Mouse (Mus musculus) splenic B cell, adult 2 months (primary cell): Measurements from ENCODE around the gene Gm17509.
A peak's percentile ranks its signal among the peaks of the same experiment; 100 is the strongest.
"Not testable (repeated sequence)": the region's sequence is repeated elsewhere in the genome, so short reads cannot be mapped to it uniquely, and the experiment has no call there.

Source experiments
- DNase-seq: peaks from one replicate; pipeline ENCODE4 v3.0.0-alpha.2; 2011; ENCODE audit warnings: low read depth, low spot score
- H3K27me3 ChIP-seq: 2 replicates; pipeline ENCODE4 v1.6.1; 2012; ENCODE audit warnings: mild to moderate bottlenecking, low read length, moderate library complexity, mixed read lengths; ENCODE audit not compliant: control insufficient read depth, poor library complexity, insufficient read depth, severe bottlenecking
- H3K36me3 ChIP-seq: 2 replicates; pipeline ENCODE4 v1.6.1; 2012; ENCODE audit warnings: mild to moderate bottlenecking, low read length, moderate library complexity, mixed read lengths; ENCODE audit not compliant: control insufficient read depth, poor library complexity, insufficient read depth, severe bottlenecking

Gene Gm17509

DNA sequence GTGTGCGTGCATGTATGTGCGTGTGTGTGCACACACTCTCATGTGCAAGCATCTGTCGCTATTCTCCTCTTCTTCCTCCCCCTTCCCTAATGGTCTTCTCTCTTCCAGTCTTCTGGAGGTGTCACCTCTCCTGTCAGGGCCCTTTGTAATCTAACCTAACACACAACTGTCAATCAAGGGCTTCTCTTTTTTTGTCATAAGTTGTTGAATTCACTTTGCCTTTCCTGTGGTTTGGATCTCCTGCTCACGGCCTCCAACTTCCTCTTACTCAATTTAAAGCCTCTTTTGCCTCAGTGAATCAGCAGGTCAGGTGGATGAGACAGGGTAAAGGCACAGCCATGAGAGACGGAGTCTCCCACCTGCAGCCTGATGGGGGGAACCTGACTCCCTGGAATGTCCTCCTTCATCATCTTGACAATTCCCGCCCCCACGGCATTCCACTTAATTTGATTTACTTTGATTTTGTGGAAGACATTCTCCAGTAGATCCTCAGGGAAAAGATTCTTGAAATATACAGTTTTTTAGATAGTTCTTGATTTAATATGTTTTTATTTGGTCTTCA lies 27.4 kb downstream of the Gm17509 start:
- DNase-seq = peak; percentile 43
- Histone ChIP-seq H3K36me3 (no peaks in the 10 kb centered on the region), H3K27me3 (no peaks in the 10 kb centered on the region)

GRCm38 (mm10) chr13:117192161-117192560 lies 28.7 kb downstream of the Gm17509 start:
- H3K27me3 ChIP-seq = no peaks in the 10 kb centered on the region
- no peaks in the 10 kb centered on the region for H3K36me3 ChIP-seq
- DNase-seq = no peak

- DNase-seq = no peak
- Histone ChIP-seq H3K36me3 (no peaks in the 10 kb centered on the region), H3K27me3 (no peaks in the 10 kb centered on the region)
Observed at GRCm38 (mm10) chr13:117185329-117185728, 35.5 kb downstream of the Gm17509 start.

- no peaks in the 10 kb centered on the region for H3K27me3 ChIP-seq
- H3K36me3 ChIP-seq = no peaks in the 10 kb centered on the region
- no peak for DNase-seq
Observed at GRCm38 (mm10) chr13:117183288-117183687, 37.6 kb downstream of the Gm17509 start.

GRCm38 (mm10) chr13:117180912-117181311 lies 40.0 kb downstream of the Gm17509 start:
- H3K27me3 ChIP-seq, H3K36me3 ChIP-seq, DNase-seq: not testable (repeated sequence)
